Mouse (Mus musculus) heart, postnatal 14 days (tissue): Measurements from ENCODE around the gene Scgb2b11. TPM values are rescaled to one million over a fixed set of nuclear protein-coding genes. Genes with fewer than 3 reads are reported as not detected.
"Not testable (repeated sequence)": the region's sequence is repeated elsewhere in the genome, so short reads cannot be mapped to it uniquely, and the experiment has no call there.

Source experiments
- DNase-seq, 2 experiments: peaks; one replicate each; pipeline ENCODE4 v3.0.0; 2021 to 2022
- intact Hi-C: fragments of 180-260 bp; cut with DNase I; formaldehyde crosslinking; loops from one replicate; pipeline ENCODE4 v1.15.1; 2025
- long read RNA-seq, 2 experiments: library from polyadenylated mRNA; stranded (forward); transcript quantifications; one replicate each; pipeline ENCODE4 v2.0.0; 2021
- total RNA-seq, 2 experiments: library from RNA; stranded (reverse); gene quantifications; 2 replicates each; pipeline ENCODE4 v1.2.3; 2021

Gene Scgb2b11
- not detected for total RNA-seq
- long read RNA-seq, experiment 1: 0 reads
- long read RNA-seq, experiment 2: 0 reads

DNA sequence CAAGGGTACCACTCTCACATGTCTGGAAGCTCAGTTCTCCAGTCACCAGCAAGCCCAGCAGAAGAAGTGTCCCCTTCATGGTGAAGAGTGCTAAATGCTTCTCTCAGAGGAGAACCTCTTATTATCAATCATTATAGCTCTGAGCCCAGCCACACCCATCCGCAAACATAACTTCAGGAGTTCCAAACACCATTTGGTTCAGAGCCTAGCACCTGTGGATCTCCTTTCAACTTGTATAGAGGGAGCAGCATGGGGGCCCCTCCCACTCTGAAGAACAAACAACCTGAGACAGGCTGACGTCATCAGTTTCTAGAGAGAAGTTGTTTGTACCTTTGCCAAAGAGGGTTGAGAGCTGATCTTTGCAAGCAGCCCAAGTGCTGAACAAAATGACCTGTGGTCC is at the start of gene Scgb2b11:
TSS of gene Scgb2b11 (minus strand) at position 101 of the 400 bp plus-strand sequence.
- intact Hi-C loops, DNase-seq: not testable (repeated sequence)

- intact Hi-C loops, DNase-seq: not testable (repeated sequence)
Measured at GRCm38 (mm10) chr7:32222540-32222939, 11.6 kb upstream of the Scgb2b11 start, which contains the start of gene Scgb1b11. Scgb1b11 (plus strand) TSS chr7:32222840.

Other genes with a start within 250 kb of the Scgb2b11 start
- not detected for gene Scgb1b10, start 110.3 kb downstream of the Scgb2b11 start, total RNA-seq
- not detected for gene Scgb1b11, start 11.7 kb upstream of the Scgb2b11 start, total RNA-seq
- gene Scgb2b12, start 116.1 kb upstream of the Scgb2b11 start, total RNA-seq: not detected
- not detected for gene Scgb1b12, start 123.0 kb upstream of the Scgb2b11 start, total RNA-seq
- not detected for gene Scgb1b29, start 230.4 kb upstream of the Scgb2b11 start, total RNA-seq